Mouse (Mus musculus): ENCODE data around the gene Shisa7.
"Not testable (repeated sequence)": the region's sequence is repeated elsewhere in the genome, so short reads cannot be mapped to it uniquely, and the experiment has no call there.

- TF ChIP-seq CTCF (IDR thresholded peaks at IDR 0.05; ENCODE audit: extremely low read depth, insufficient read depth, insufficient read length, insufficient replicate concordance); POLR2A (IDR thresholded peaks at IDR 0.05; ENCODE audit: low read depth, low read length): not testable (repeated sequence)
Measured at GRCm38 (mm10) chr7:4879036-4879435, 34.5 kb upstream of the Shisa7 start.
